ENCODE assay signal across 8 mouse cellular contexts in the genomic region with DNA sequence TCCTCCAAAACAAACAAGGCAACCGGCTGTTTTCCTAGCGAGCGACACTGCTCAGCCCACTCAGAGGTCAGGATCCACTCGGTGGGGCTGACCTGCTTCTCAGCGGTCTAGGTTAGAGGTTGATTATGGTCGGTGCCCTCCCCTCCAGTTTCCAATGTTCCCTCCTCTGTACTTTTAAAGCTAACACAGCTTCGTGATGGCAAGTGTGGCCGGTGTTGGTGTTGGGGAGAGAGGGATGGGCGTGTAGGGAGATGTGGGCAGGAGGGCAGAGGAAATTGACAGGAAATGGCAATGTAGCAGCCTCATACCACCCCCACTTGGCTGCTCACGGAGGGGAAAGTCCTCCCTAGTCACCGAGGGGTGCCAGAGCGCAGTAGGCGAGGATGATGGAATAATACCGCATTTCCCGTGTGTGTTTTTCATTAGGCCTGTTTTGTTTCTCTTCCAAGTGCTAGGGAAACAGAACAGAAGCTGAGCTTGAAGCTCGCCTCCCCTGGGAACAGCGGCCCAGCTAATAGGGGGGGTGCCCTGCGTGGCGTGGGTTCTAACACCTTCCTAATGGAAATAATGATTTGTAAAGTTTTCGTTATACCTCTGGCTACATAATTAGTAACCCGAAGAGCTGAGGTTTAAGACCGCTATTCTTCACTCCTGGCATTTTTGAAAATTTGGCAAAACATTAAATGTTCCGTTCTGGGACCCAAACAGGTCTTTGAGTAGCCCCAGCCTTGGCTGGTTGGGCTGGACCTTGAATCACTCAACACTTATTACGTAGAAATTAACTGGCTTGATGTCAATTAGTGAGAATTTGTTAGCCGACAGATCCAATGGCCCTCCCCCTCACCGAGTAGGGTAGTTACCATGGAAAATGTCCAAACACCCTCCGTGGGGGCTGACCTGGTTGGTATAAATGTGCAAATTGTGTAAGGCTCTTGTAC.
DNase-seq lines count a peak whose midpoint lies in the region; ATAC-seq and TF ChIP-seq lines count a peak whose summit lies in the region.

No protein-coding gene starts in this region.

- no peak overlapping the region for H3K9ac ChIP-seq in heart, embryonic 15.5 days

- H3K4me1 ChIP-seq in heart, embryonic 15.5 days (replicated peaks): peaks cover 2% of the 10 kb centered on the region; the same call in 1 of the 2 replicates
- H3K4me1 ChIP-seq in thymus, adult 2 months (replicated peaks; ENCODE audit: control insufficient read depth, insufficient read depth, low read length): no peaks in the 10 kb centered on the region

- TF ChIP-seq POLR2A in brain, embryonic 14.5 days (IDR thresholded peaks at IDR 0.05; ENCODE audit: borderline replicate concordance, extremely low read depth, insufficient read depth, insufficient read length, poor library complexity, severe bottlenecking): no peak
- no peak for TF ChIP-seq POLR2A in thymus, adult 2 months (IDR thresholded peaks at IDR 0.05; ENCODE audit: control insufficient read depth, extremely low read depth, insufficient read depth, low read length, poor library complexity)

- ATAC-seq in heart, embryonic 15.5 days (replicated peaks; ENCODE audit: insufficient number of reproducible peaks, insufficient read depth, low FRiP score, low read depth): peak; percentile 27

- no peak overlapping the region for H3K27ac ChIP-seq in heart, embryonic 15.5 days
- no peak overlapping the region for H3K27ac ChIP-seq in thymus, adult 2 months (ENCODE audit: control insufficient read depth, insufficient read depth, low read length)

- H3K4me2 ChIP-seq in heart, embryonic 15.5 days: peak overlapping the region; percentile 10; the same call in 1 of the 2 replicates

- H3K36me3 ChIP-seq in heart, embryonic 15.5 days: no peaks in the 10 kb centered on the region
- no peaks in the 10 kb centered on the region for H3K36me3 ChIP-seq in thymus, adult 2 months (ENCODE audit: control insufficient read depth, insufficient read depth, low read length)

- H3K4me3 ChIP-seq in heart, embryonic 15.5 days: no peak overlapping the region
- no peak overlapping the region for H3K4me3 ChIP-seq in thymus, adult 2 months (ENCODE audit: control insufficient read depth, insufficient read depth, low read length)

- DNase-seq in Muller cell, postnatal 12 days (ENCODE audit: inconsistent ontology term): peak; percentile 5
- DNase-seq in brain, embryonic 14.5 days (ENCODE audit: low read depth): peak; percentile 67
- DNase-seq in kidney, postnatal 36 days: peak; percentile 42 to 50
- DNase-seq in right cerebral cortex, postnatal 25 days: no peak
- DNase-seq in thymus, adult 2 months: no peak
- no peak for DNase-seq in adrenal gland, postnatal 36 days
- no peak for DNase-seq in cerebellum, postnatal 25 days

- WGBS in heart, embryonic 15.5 days: 64% methylated on average over 27 of the region's 27 CpGs
- 78% methylated on average over 27 of the region's 27 CpGs for WGBS in thymus, adult 2 months

- no peaks in the 10 kb centered on the region for H3K27me3 ChIP-seq in heart, embryonic 15.5 days
- no peaks in the 10 kb centered on the region for H3K27me3 ChIP-seq in thymus, adult 2 months (ENCODE audit: control insufficient read depth, insufficient read depth, low read length)

- H3K9me3 ChIP-seq in heart, embryonic 15.5 days (replicated peaks): no peaks in the 10 kb centered on the region

- TF ChIP-seq CTCF in brain, embryonic 14.5 days (IDR thresholded peaks at IDR 0.05; ENCODE audit: borderline replicate concordance, extremely low read depth, insufficient read depth, insufficient read length): no peak
- TF ChIP-seq CTCF in thymus, adult 2 months (IDR thresholded peaks at IDR 0.05; ENCODE audit: borderline replicate concordance, control insufficient read depth, extremely low read depth, insufficient read depth, low read length, poor library complexity): no peak

Comparison
In these comparisons a context has a peak if more than half of its experiments do, and no peak if none do; other contexts are left out.
1. DNase-seq: peak in Muller cell, postnatal 12 days (single experiment), brain, embryonic 14.5 days (single experiment) and kidney, postnatal 36 days (2 of 2); none in right cerebral cortex, postnatal 25 days (single experiment), thymus, adult 2 months (single experiment), adrenal gland, postnatal 36 days (0 of 2) and cerebellum, postnatal 25 days (0 of 2).